Mouse (Mus musculus): ENCODE results near the gene Rprd1b.

Rprd1b gene

GRCm38 (mm10) chr2:158079843-158080395 lies 51.6 kb downstream of the Rprd1b start:
- no peak for DNase-seq (ENCODE audit: low spot score in 2 of 2)

- no peak for DNase-seq (ENCODE audit: low spot score in 2 of 2)
Observed at GRCm38 (mm10) chr2:158080622-158081241, 52.4 kb downstream of the Rprd1b start.

GRCm38 (mm10) chr2:158084486-158084885 lies 56.2 kb downstream of the Rprd1b start:
- no peak for DNase-seq (ENCODE audit: low spot score in 2 of 2)

GRCm38 (mm10) chr2:158090096-158090495 lies 61.8 kb downstream of the Rprd1b start:
- no peak for DNase-seq (ENCODE audit: low spot score in 2 of 2)

- DNase-seq (ENCODE audit: low spot score in 2 of 2) = peak in 1 of 2 experiments; percentile 21
Observed at GRCm38 (mm10) chr2:158093345-158093744, 65.0 kb downstream of the Rprd1b start.

- DNase-seq (ENCODE audit: low spot score in 2 of 2) = no peak
Observed at GRCm38 (mm10) chr2:158094300-158094699, 66.0 kb downstream of the Rprd1b start.

GRCm38 (mm10) chr2:158094846-158095245 lies 66.5 kb downstream of the Rprd1b start:
- no peak for DNase-seq (ENCODE audit: low spot score in 2 of 2)

- no peak for DNase-seq (ENCODE audit: low spot score in 2 of 2)
Observed at GRCm38 (mm10) chr2:158097071-158097470, 68.8 kb downstream of the Rprd1b start.

GRCm38 (mm10) chr2:158098730-158099129 lies 70.4 kb downstream of the Rprd1b start:
- DNase-seq (ENCODE audit: low spot score in 2 of 2) = no peak

- no peak for DNase-seq (ENCODE audit: low spot score in 2 of 2)
Observed at GRCm38 (mm10) chr2:158099537-158099936, 71.2 kb downstream of the Rprd1b start.

GRCm38 (mm10) chr2:158101768-158102167 lies 73.5 kb downstream of the Rprd1b start:
- peak in 1 of 2 experiments; percentile 52 for DNase-seq (ENCODE audit: low spot score in 2 of 2)

- no peak for DNase-seq (ENCODE audit: low spot score in 2 of 2)
Observed at GRCm38 (mm10) chr2:158104966-158105365, 76.7 kb downstream of the Rprd1b start.

GRCm38 (mm10) chr2:158105605-158106004 lies 77.3 kb downstream of the Rprd1b start:
- no peak for DNase-seq (ENCODE audit: low spot score in 2 of 2)

- DNase-seq (ENCODE audit: low spot score in 2 of 2) = peak in 1 of 2 experiments; percentile 22
Observed at GRCm38 (mm10) chr2:158106947-158107587, 78.8 kb downstream of the Rprd1b start.

GRCm38 (mm10) chr2:158109516-158109915 lies 81.2 kb downstream of the Rprd1b start:
- DNase-seq (ENCODE audit: low spot score in 2 of 2) = no peak

- no peak for DNase-seq (ENCODE audit: low spot score in 2 of 2)
Observed at GRCm38 (mm10) chr2:158113591-158114257, 85.4 kb downstream of the Rprd1b start.

GRCm38 (mm10) chr2:158114931-158115330 lies 86.6 kb downstream of the Rprd1b start:
- DNase-seq (ENCODE audit: low spot score in 2 of 2) = no peak

- DNase-seq (ENCODE audit: low spot score in 2 of 2) = no peak
Observed at GRCm38 (mm10) chr2:158115838-158116453, 87.6 kb downstream of the Rprd1b start.

- DNase-seq (ENCODE audit: low spot score in 2 of 2) = no peak
Observed at GRCm38 (mm10) chr2:158116653-158117052, 88.4 kb downstream of the Rprd1b start.

- no peak for DNase-seq (ENCODE audit: low spot score in 2 of 2)
Observed at GRCm38 (mm10) chr2:158119145-158119544, 90.8 kb downstream of the Rprd1b start.

GRCm38 (mm10) chr2:158120211-158120610 lies 91.9 kb downstream of the Rprd1b start:
- DNase-seq (ENCODE audit: low spot score in 2 of 2) = no peak

- no peak for DNase-seq (ENCODE audit: low spot score in 2 of 2)
Observed at GRCm38 (mm10) chr2:158120868-158121267, 92.6 kb downstream of the Rprd1b start.
